Mouse (Mus musculus): ENCODE measurements around the gene Exosc2.

Exosc2 gene

GRCm38 (mm10) chr2:31730640-31731039, 60.1 kb downstream of the Exosc2 start:
- no peak for DNase-seq

All from kidney, adult 11 months (tissue).